Mouse (Mus musculus) liver, embryonic 12.5 days (tissue): ENCODE measurements around the gene Clspn. TPM values are rescaled to one million over a fixed set of nuclear protein-coding genes. Genes with fewer than 3 reads are reported as not detected.

Source experiments
- microRNA-seq: library from miRNA; unstranded; fragments of <30 nt; microRNA quantifications from one replicate; pipeline ENCODE4, GENCODE M21; 2017
- polyA plus RNA-seq: library from polyadenylated mRNA; unstranded; fragments of >200 nt; fragmentation: Nextera tagmentation; extraction: Ambion mirVana; gene quantifications from 2 replicates; pipeline ENCODE4 v1.2.1, GENCODE M21; 2016

The Clspn gene
- polyA plus RNA-seq, 1 experiment from 2014 or later = 44.5 TPM

Small RNA genes lying within 50 kb of the gene (microRNA-seq; reads per million reads assigned to microRNA genes)
- gene Mir7119 = not detected

Other genes starting within 250 kb of the Clspn start
- 36.0 and 38.0 TPM in 2 replicates for gene Adprhl2, start 235.2 kb upstream of the Clspn start, polyA plus RNA-seq
- gene Tekt2, start 231.2 kb upstream of the Clspn start, polyA plus RNA-seq = 0.54 and 0.57 TPM in 2 replicates
- 8.1 and 8.2 TPM in 2 replicates for gene Ago3, start 127.4 kb upstream of the Clspn start, polyA plus RNA-seq
- 1.4 and 1.7 TPM in 2 replicates for gene Ago1, start 88.4 kb upstream of the Clspn start, polyA plus RNA-seq
- 0.23 and 0.37 TPM in 2 replicates for gene Ago4, start 23.5 kb upstream of the Clspn start, polyA plus RNA-seq
- gene 5730409E04Rik, start 52.9 kb downstream of the Clspn start, polyA plus RNA-seq = 0.26 and 0.44 TPM in 2 replicates
- gene Psmb2, start 120.7 kb downstream of the Clspn start, polyA plus RNA-seq = 367 and 374 TPM in 2 replicates
- not detected in 2 replicates for gene Tfap2e, start 179.3 kb downstream of the Clspn start, polyA plus RNA-seq
- 14.7 and 15.2 TPM in 2 replicates for gene Ncdn, start 196.5 kb downstream of the Clspn start, polyA plus RNA-seq
- gene AU040320, start 196.6 kb downstream of the Clspn start, polyA plus RNA-seq = 10.3 and 10.8 TPM in 2 replicates